Mouse (Mus musculus): ENCODE data around the gene Pgr. TPM values are rescaled to one million over a fixed set of nuclear protein-coding genes. Genes with fewer than 3 reads are reported as not detected.

Gene Pgr
- total and polyA plus RNA-seq, 2 experiments from 2014 or later, result 4.5 to 6.4 TPM

- Histone ChIP-seq H3K9ac (replicated peaks; ENCODE audit: low read length, poor library complexity, severe bottlenecking) (no peak overlapping the region), H3K4me2 (ENCODE audit: low read depth, low read length, poor library complexity, severe bottlenecking) (no peak overlapping the region), H3K4me1 (ENCODE audit: insufficient read depth, low read length) (no peaks in the 10 kb centered on the region), H3K4me3 (ENCODE audit: low read depth, low read length) (no peak overlapping the region), H3K27ac (ENCODE audit: low read depth, low read length) (no peak overlapping the region), H3K36me3 (ENCODE audit: insufficient read depth, low read length) (peaks cover 4% of the 10 kb centered on the region), H3K27me3 (ENCODE audit: insufficient read depth, low read length) (no peaks in the 10 kb centered on the region), H3K9me3 (ENCODE audit: low read length) (no peaks in the 10 kb centered on the region)
- DNase-seq (ENCODE audit: low spot score) (peak; percentile 43), ATAC-seq (ENCODE audit: low FRiP score) (no peak)
- 71% methylated on average over 8 of the region's 8 CpGs for whole genome bisulfite sequencing
- peak; percentile 67 for TF ChIP-seq CTCF (IDR thresholded peaks at IDR 0.05)
These were observed 65.0 kb downstream of the Pgr start for GRCm38 (mm10) chr9:8964512-8965133.

- ATAC-seq (ENCODE audit: low FRiP score) (no peak), DNase-seq (ENCODE audit: low spot score) (no peak)
- H3K36me3 ChIP-seq (ENCODE audit: insufficient read depth, low read length), result no peaks in the 10 kb centered on the region
- no peak overlapping the region for H3K4me2 ChIP-seq (ENCODE audit: low read depth, low read length, poor library complexity, severe bottlenecking)
- H3K27me3 ChIP-seq (ENCODE audit: insufficient read depth, low read length), result no peaks in the 10 kb centered on the region
- H3K9ac ChIP-seq (replicated peaks; ENCODE audit: low read length, poor library complexity, severe bottlenecking), result no peak overlapping the region
- no peak overlapping the region for H3K4me3 ChIP-seq (ENCODE audit: low read depth, low read length)
- no peaks in the 10 kb centered on the region for H3K4me1 ChIP-seq (ENCODE audit: insufficient read depth, low read length)
- WGBS, result 64% methylated on average over 7 of the region's 7 CpGs
- no peak for TF ChIP-seq CTCF (IDR thresholded peaks at IDR 0.05)
- H3K27ac ChIP-seq (ENCODE audit: low read depth, low read length), result no peak overlapping the region
- H3K9me3 ChIP-seq (ENCODE audit: low read length), result no peaks in the 10 kb centered on the region
These were observed 70.6 kb downstream of the Pgr start for GRCm38 (mm10) chr9:8970240-8970639.

- Histone ChIP-seq H3K4me2 (ENCODE audit: low read depth, low read length, poor library complexity, severe bottlenecking) (no peak within 1 kb of the TSS), H3K36me3 (ENCODE audit: insufficient read depth, low read length) (no peaks in the 10 kb centered on the region), H3K9me3 (ENCODE audit: low read length) (no peaks in the 10 kb centered on the region), H3K4me3 (ENCODE audit: low read depth, low read length) (no peak within 1 kb of the TSS), H3K9ac (replicated peaks; ENCODE audit: low read length, poor library complexity, severe bottlenecking) (no peak within 1 kb of the TSS), H3K4me1 (ENCODE audit: insufficient read depth, low read length) (no peaks in the 10 kb centered on the region), H3K27me3 (ENCODE audit: insufficient read depth, low read length) (no peaks in the 10 kb centered on the region), H3K27ac (ENCODE audit: low read depth, low read length) (no peak within 1 kb of the TSS)
- DNase-seq (ENCODE audit: low spot score) (no peak), ATAC-seq (ENCODE audit: low FRiP score) (no peak)
- no peak for TF ChIP-seq CTCF (IDR thresholded peaks at IDR 0.05)
- WGBS, result 82% methylated on average over 2 of the region's 2 CpGs
These were observed 71.9 kb downstream of the Pgr start, which contains the start of gene Gm16485 for GRCm38 (mm10) chr9:8971491-8971890. Gm16485 (plus strand) TSS chr9:8971791.

- H3K36me3 ChIP-seq (ENCODE audit: insufficient read depth, low read length), result no peaks in the 10 kb centered on the region
- no peak overlapping the region for H3K4me2 ChIP-seq (ENCODE audit: low read depth, low read length, poor library complexity, severe bottlenecking)
- WGBS, result 42% methylated on average over 2 of the region's 2 CpGs
- no peaks in the 10 kb centered on the region for H3K4me1 ChIP-seq (ENCODE audit: insufficient read depth, low read length)
- TF ChIP-seq CTCF (IDR thresholded peaks at IDR 0.05), result no peak
- no peak overlapping the region for H3K4me3 ChIP-seq (ENCODE audit: low read depth, low read length)
- H3K9me3 ChIP-seq (ENCODE audit: low read length), result no peaks in the 10 kb centered on the region
- DNase-seq (ENCODE audit: low spot score) (peak; percentile 5), ATAC-seq (ENCODE audit: low FRiP score) (no peak)
- H3K27ac ChIP-seq (ENCODE audit: low read depth, low read length), result no peak overlapping the region
- no peaks in the 10 kb centered on the region for H3K27me3 ChIP-seq (ENCODE audit: insufficient read depth, low read length)
- H3K9ac ChIP-seq (replicated peaks; ENCODE audit: low read length, poor library complexity, severe bottlenecking), result no peak overlapping the region
These were observed 78.1 kb downstream of the Pgr start for GRCm38 (mm10) chr9:8977775-8978174.

- no peaks in the 10 kb centered on the region for H3K9me3 ChIP-seq (ENCODE audit: low read length)
- no peaks in the 10 kb centered on the region for H3K4me1 ChIP-seq (ENCODE audit: insufficient read depth, low read length)
- no peak overlapping the region for H3K9ac ChIP-seq (replicated peaks; ENCODE audit: low read length, poor library complexity, severe bottlenecking)
- no peak for DNase-seq (ENCODE audit: low spot score)
- no peaks in the 10 kb centered on the region for H3K27me3 ChIP-seq (ENCODE audit: insufficient read depth, low read length)
- no peak overlapping the region for H3K27ac ChIP-seq (ENCODE audit: low read depth, low read length)
- H3K4me2 ChIP-seq (ENCODE audit: low read depth, low read length, poor library complexity, severe bottlenecking), result no peak overlapping the region
- WGBS, result 81% methylated on average over 3 of the region's 3 CpGs
- ATAC-seq (ENCODE audit: low FRiP score), result no peak
- H3K36me3 ChIP-seq (ENCODE audit: insufficient read depth, low read length), result no peaks in the 10 kb centered on the region
- H3K4me3 ChIP-seq (ENCODE audit: low read depth, low read length), result no peak overlapping the region
- TF ChIP-seq CTCF (IDR thresholded peaks at IDR 0.05), result no peak
These were observed 82.7 kb downstream of the Pgr start for GRCm38 (mm10) chr9:8982315-8982714.

GRCm38 (mm10) chr9:8996494-8996893 is 96.9 kb downstream of the Pgr start:
- no peak for TF ChIP-seq CTCF (IDR thresholded peaks at IDR 0.05)
- Histone ChIP-seq H3K4me1 (ENCODE audit: insufficient read depth, low read length) (no peaks in the 10 kb centered on the region), H3K36me3 (ENCODE audit: insufficient read depth, low read length) (no peaks in the 10 kb centered on the region), H3K4me3 (ENCODE audit: low read depth, low read length) (no peak overlapping the region), H3K9ac (replicated peaks; ENCODE audit: low read length, poor library complexity, severe bottlenecking) (no peak overlapping the region), H3K27me3 (ENCODE audit: insufficient read depth, low read length) (no peaks in the 10 kb centered on the region), H3K9me3 (ENCODE audit: low read length) (no peaks in the 10 kb centered on the region), H3K27ac (ENCODE audit: low read depth, low read length) (no peak overlapping the region), H3K4me2 (ENCODE audit: low read depth, low read length, poor library complexity, severe bottlenecking) (no peak overlapping the region)
- DNase-seq (ENCODE audit: low spot score) (no peak), ATAC-seq (ENCODE audit: low FRiP score) (no peak)
- WGBS, result 82% methylated on average over 2 of the region's 2 CpGs

All from midbrain, postnatal 0 days (tissue).